Mouse (Mus musculus) intestine, embryonic 15.5 days (tissue): Measurements from ENCODE around the gene Cfap77. TPM values are rescaled to one million over a fixed set of nuclear protein-coding genes. Genes with fewer than 3 reads are reported as not detected.

Source experiments
- ATAC-seq: fragments of 200-750 bp; cut with Nextera tagmentation; 2 replicates; pipeline ENCODE4 v1.8.0; 2017; ENCODE audit warnings: moderate TSS enrichment, moderate library complexity
- H3K27ac ChIP-seq: fragments of 300-500 bp; sonication (generic); 2 replicates; pipeline ENCODE4 v1.5.1; 2015; ENCODE audit warnings: mild to moderate bottlenecking, inconsistent platforms
- H3K27me3 ChIP-seq: fragments of 300-500 bp; sonication (generic); replicated peaks from 2 replicates; pipeline ENCODE4 v1.6.1; 2015; ENCODE audit warnings: inconsistent platforms
- H3K36me3 ChIP-seq: fragments of 300-500 bp; sonication (generic); 2 replicates; pipeline ENCODE4 v1.6.1; 2015; ENCODE audit warnings: inconsistent platforms
- H3K4me1 ChIP-seq: fragments of 300-500 bp; sonication (generic); replicated peaks from 2 replicates; pipeline ENCODE4 v1.6.1; 2015; ENCODE audit warnings: inconsistent platforms
- H3K4me2 ChIP-seq: fragments of 300-500 bp; sonication (generic); replicated peaks from 2 replicates; pipeline ENCODE4 v1.6.1; 2015; ENCODE audit warnings: mild to moderate bottlenecking, inconsistent platforms
- H3K4me3 ChIP-seq: fragments of 300-500 bp; sonication (generic); replicated peaks from 2 replicates; pipeline ENCODE4 v1.5.1; 2015; ENCODE audit warnings: inconsistent platforms
- H3K9ac ChIP-seq: fragments of 300-500 bp; sonication (generic); 2 replicates; pipeline ENCODE4 v1.6.1; 2015; ENCODE audit warnings: inconsistent platforms
- H3K9me3 ChIP-seq: fragments of 300-500 bp; sonication (generic); 2 replicates; pipeline ENCODE4 v1.6.1; 2016; ENCODE audit warnings: inconsistent platforms
- WGBS: fragments of 180-500 bp; shearing (Covaris S2); methylation state at CpG from one replicate; pipeline ENCODE4 v1.1.7; 2015; 5-methylcytosine and 5-hydroxymethylcytosine counted together
- polyA plus RNA-seq: library from polyadenylated mRNA; unstranded; fragments of >200 nt; fragmentation: Nextera tagmentation; extraction: Ambion mirVana; gene quantifications from 2 replicates; pipeline ENCODE4 v1.2.1, GENCODE M21; 2015

Gene Cfap77
- polyA plus RNA-seq, 1 experiment from 2014 or later: 0.25 TPM

GRCm38 (mm10) chr2:28907691-28908388 is 147.0 kb downstream of the Cfap77 start:
- Histone ChIP-seq H3K4me2 (peak overlapping the region; percentile 52), H3K9me3 (no peaks in the 10 kb centered on the region), H3K27ac (no peak overlapping the region), H3K27me3 (peaks cover 62% of the 10 kb centered on the region), H3K9ac (no peak overlapping the region), H3K4me3 (peak overlapping the region; percentile 14; the same call in 1 of the 2 replicates), H3K4me1 (peaks cover 13% of the 10 kb centered on the region), H3K36me3 (no peaks in the 10 kb centered on the region)
- no peak for ATAC-seq
- WGBS: 7% methylated on average over 10 of the region's 10 CpGs

GRCm38 (mm10) chr2:28905561-28905960 is 149.3 kb downstream of the Cfap77 start:
- 76% methylated on average over 4 of the region's 4 CpGs for whole genome bisulfite sequencing
- Histone ChIP-seq H3K27ac (no peak overlapping the region), H3K4me1 (peaks cover 13% of the 10 kb centered on the region), H3K27me3 (peaks cover 39% of the 10 kb centered on the region), H3K4me3 (no peak overlapping the region), H3K9me3 (no peaks in the 10 kb centered on the region), H3K4me2 (no peak overlapping the region), H3K36me3 (0 out of 2 replicates have a peak, but pooled peaks cover 2% of the 10 kb centered on the region), H3K9ac (no peak overlapping the region)
- ATAC-seq: no peak

- 0 out of 2 replicates have a peak, but pooled peaks cover 3% of the 10 kb centered on the region for H3K36me3 ChIP-seq
- H3K9me3 ChIP-seq: no peaks in the 10 kb centered on the region
- H3K27me3 ChIP-seq: peaks cover 31% of the 10 kb centered on the region
- no peak overlapping the region for H3K4me3 ChIP-seq
- WGBS: 82% methylated on average over 9 of the region's 9 CpGs
- no peak overlapping the region for H3K9ac ChIP-seq
- H3K4me1 ChIP-seq: peaks cover 13% of the 10 kb centered on the region
- no peak for ATAC-seq
- no peak overlapping the region for H3K27ac ChIP-seq
- H3K4me2 ChIP-seq: no peak overlapping the region
These were observed 150.1 kb downstream of the Cfap77 start for GRCm38 (mm10) chr2:28904786-28905185.

- no peak for ATAC-seq
- Histone ChIP-seq H3K9ac (no peak overlapping the region), H3K4me2 (no peak overlapping the region), H3K4me1 (peaks cover 7% of the 10 kb centered on the region), H3K36me3 (0 out of 2 replicates have a peak, but pooled peaks cover 3% of the 10 kb centered on the region), H3K27me3 (peaks cover 22% of the 10 kb centered on the region), H3K4me3 (no peak overlapping the region), H3K27ac (no peak overlapping the region), H3K9me3 (no peaks in the 10 kb centered on the region)
- 90% methylated on average over 5 of the region's 5 CpGs for WGBS
These were observed 151.0 kb downstream of the Cfap77 start for GRCm38 (mm10) chr2:28903871-28904270.

- H3K4me2 ChIP-seq: no peak overlapping the region
- whole genome bisulfite sequencing: 91% methylated on average over 8 of the region's 8 CpGs
- no peak overlapping the region for H3K4me3 ChIP-seq
- no peaks in the 10 kb centered on the region for H3K9me3 ChIP-seq
- H3K27me3 ChIP-seq: peaks cover 7% of the 10 kb centered on the region
- no peak overlapping the region for H3K9ac ChIP-seq
- 0 out of 2 replicates have a peak, but pooled peaks cover 3% of the 10 kb centered on the region for H3K36me3 ChIP-seq
- H3K27ac ChIP-seq: no peak overlapping the region
- no peak for ATAC-seq
- H3K4me1 ChIP-seq: no peaks in the 10 kb centered on the region
These were observed 152.6 kb downstream of the Cfap77 start for GRCm38 (mm10) chr2:28902291-28902690.

GRCm38 (mm10) chr2:28897340-28897899 is 157.4 kb downstream of the Cfap77 start:
- H3K27me3 ChIP-seq: no peaks in the 10 kb centered on the region
- peak; percentile 82 for ATAC-seq
- H3K4me1 ChIP-seq: no peaks in the 10 kb centered on the region
- peaks cover 26% of the 10 kb centered on the region for H3K36me3 ChIP-seq
- H3K9me3 ChIP-seq: no peaks in the 10 kb centered on the region
- no peak overlapping the region for H3K9ac ChIP-seq
- H3K4me3 ChIP-seq: no peak overlapping the region
- 64% methylated on average over 4 of the region's 4 CpGs for WGBS
- H3K4me2 ChIP-seq: no peak overlapping the region
- H3K27ac ChIP-seq: no peak overlapping the region

GRCm38 (mm10) chr2:28895876-28896275 is 159.0 kb downstream of the Cfap77 start:
- Histone ChIP-seq H3K4me3 (no peak overlapping the region), H3K9ac (no peak overlapping the region), H3K27me3 (no peaks in the 10 kb centered on the region), H3K4me2 (no peak overlapping the region), H3K36me3 (peaks cover 29% of the 10 kb centered on the region), H3K9me3 (no peaks in the 10 kb centered on the region), H3K27ac (no peak overlapping the region), H3K4me1 (no peaks in the 10 kb centered on the region)
- ATAC-seq: no peak
- 87% methylated on average over 7 of the region's 7 CpGs for WGBS

- WGBS: 70% methylated on average over 6 of the region's 6 CpGs
- no peaks in the 10 kb centered on the region for H3K9me3 ChIP-seq
- H3K4me2 ChIP-seq: no peak overlapping the region
- peaks cover 30% of the 10 kb centered on the region for H3K36me3 ChIP-seq
- no peak for ATAC-seq
- no peak overlapping the region for H3K4me3 ChIP-seq
- H3K27me3 ChIP-seq: no peaks in the 10 kb centered on the region
- H3K4me1 ChIP-seq: no peaks in the 10 kb centered on the region
- no peak overlapping the region for H3K27ac ChIP-seq
- no peak overlapping the region for H3K9ac ChIP-seq
These were observed 161.3 kb downstream of the Cfap77 start for GRCm38 (mm10) chr2:28893526-28893925.

- Histone ChIP-seq H3K4me3 (no peak overlapping the region), H3K36me3 (peaks cover 30% of the 10 kb centered on the region), H3K9ac (no peak overlapping the region), H3K9me3 (no peaks in the 10 kb centered on the region), H3K4me1 (no peaks in the 10 kb centered on the region), H3K27ac (no peak overlapping the region), H3K4me2 (no peak overlapping the region), H3K27me3 (no peaks in the 10 kb centered on the region)
- WGBS: 55% methylated on average over 1 of the region's 1 CpGs
- ATAC-seq: no peak
These were observed 162.1 kb downstream of the Cfap77 start for GRCm38 (mm10) chr2:28892796-28893195.

- no peak overlapping the region for H3K9ac ChIP-seq
- H3K27ac ChIP-seq: no peak overlapping the region
These were observed 170.0 kb downstream of the Cfap77 start for GRCm38 (mm10) chr2:28884914-28885313.

GRCm38 (mm10) chr2:28882826-28883485 is 171.9 kb downstream of the Cfap77 start:
- Histone ChIP-seq H3K4me1 (no peaks in the 10 kb centered on the region; the same call in 1 of the 2 replicates), H3K9ac (no peak overlapping the region), H3K9me3 (no peaks in the 10 kb centered on the region), H3K36me3 (peaks cover 9% of the 10 kb centered on the region; the same call in 1 of the 2 replicates), H3K27me3 (no peaks in the 10 kb centered on the region), H3K4me3 (no peak overlapping the region), H3K27ac (no peak overlapping the region), H3K4me2 (no peak overlapping the region)
- 70% methylated on average over 6 of the region's 6 CpGs for WGBS
- no peak for ATAC-seq

More at GRCm38 (mm10) chr2:28884914-28885313, 170.0 kb downstream of the Cfap77 start:
- no peak overlapping the region for H3K4me2 ChIP-seq
- H3K36me3 ChIP-seq: peaks cover 13% of the 10 kb centered on the region; the same call in 1 of the 2 replicates
- no peaks in the 10 kb centered on the region; the same call in 1 of the 2 replicates for H3K4me1 ChIP-seq
- H3K27me3 ChIP-seq: no peaks in the 10 kb centered on the region
- 32% methylated on average over 4 of the region's 4 CpGs for WGBS
- no peaks in the 10 kb centered on the region for H3K9me3 ChIP-seq
- no peak for ATAC-seq
- no peak overlapping the region for H3K4me3 ChIP-seq

GRCm38 (mm10) chr2:28882047-28882446 is 172.8 kb downstream of the Cfap77 start:
- Histone ChIP-seq H3K27ac (no peak overlapping the region), H3K4me2 (no peak overlapping the region), H3K9me3 (no peaks in the 10 kb centered on the region), H3K4me3 (no peak overlapping the region), H3K36me3 (peaks cover 9% of the 10 kb centered on the region; the same call in 1 of the 2 replicates), H3K9ac (no peak overlapping the region), H3K4me1 (no peaks in the 10 kb centered on the region; the same call in 1 of the 2 replicates), H3K27me3 (no peaks in the 10 kb centered on the region)
- no peak for ATAC-seq
- WGBS: 87% methylated on average over 3 of the region's 3 CpGs
